Mouse (Mus musculus): ENCODE measurements at regions not wholly inside any gene's neighbourhood (a gene's known extent, or its start where the extent isn't known, plus 50 kb on each side); places are given as distances from the start of the nearest gene placed in this dataset.
A peak's percentile ranks its signal among the peaks of the same experiment; 100 is the strongest.
"Not testable (repeated sequence)": the region's sequence is repeated elsewhere in the genome, so short reads cannot be mapped to it uniquely, and the experiment has no call there.

- no peak for DNase-seq (ENCODE audit: low read depth in 2 of 2, low spot score in 2 of 2)
Measured at GRCm38 (mm10) chr10:118045427-118045826, 96.2 kb upstream of the Mdm1 start.

- no peak for DNase-seq (ENCODE audit: low read depth in 2 of 2, low spot score in 2 of 2)
Measured at GRCm38 (mm10) chr10:118046328-118046727, 95.3 kb upstream of the Mdm1 start.

- no peak for DNase-seq (ENCODE audit: low read depth in 2 of 2, low spot score in 2 of 2)
Measured at GRCm38 (mm10) chr10:118046831-118047230, 94.8 kb upstream of the Mdm1 start.

GRCm38 (mm10) chr10:118049330-118049729, 92.3 kb upstream of the Mdm1 start:
- DNase-seq (ENCODE audit: low read depth in 2 of 2, low spot score in 2 of 2) = no peak

- DNase-seq (ENCODE audit: low read depth in 2 of 2, low spot score in 2 of 2) = no peak
Measured at GRCm38 (mm10) chr10:118050152-118050641, 91.4 kb upstream of the Mdm1 start.

- no peak for DNase-seq (ENCODE audit: low read depth in 2 of 2, low spot score in 2 of 2)
Measured at GRCm38 (mm10) chr10:118052042-118052441, 89.6 kb upstream of the Mdm1 start.

GRCm38 (mm10) chr10:118052477-118052876, 89.1 kb upstream of the Mdm1 start:
- DNase-seq (ENCODE audit: low read depth in 2 of 2, low spot score in 2 of 2) = no peak

- no peak for DNase-seq (ENCODE audit: low read depth in 2 of 2, low spot score in 2 of 2)
Measured at GRCm38 (mm10) chr10:118053037-118053436, 88.6 kb upstream of the Mdm1 start.

- no peak for DNase-seq (ENCODE audit: low read depth in 2 of 2, low spot score in 2 of 2)
Measured at GRCm38 (mm10) chr10:118056789-118057271, 84.8 kb upstream of the Mdm1 start.

- DNase-seq (ENCODE audit: low read depth in 2 of 2, low spot score in 2 of 2) = peak in 1 of 2 experiments; percentile 21
Measured at GRCm38 (mm10) chr10:118057516-118057915, 84.1 kb upstream of the Mdm1 start.

- peak; percentile 68 to 69 for DNase-seq (ENCODE audit: low read depth in 2 of 2, low spot score in 2 of 2)
Measured at GRCm38 (mm10) chr10:118064816-118065216, 76.8 kb upstream of the Mdm1 start.

- not testable (repeated sequence) for DNase-seq (ENCODE audit: low read depth in 2 of 2, low spot score in 2 of 2)
Measured at GRCm38 (mm10) chr10:118076341-118076740, 65.3 kb upstream of the Mdm1 start.

GRCm38 (mm10) chr10:118081636-118082166, 59.9 kb upstream of the Mdm1 start:
- no peak for DNase-seq (ENCODE audit: low read depth in 2 of 2, low spot score in 2 of 2)

GRCm38 (mm10) chr10:118083035-118083720, 58.4 kb upstream of the Mdm1 start:
- DNase-seq (ENCODE audit: low read depth in 2 of 2, low spot score in 2 of 2) = peak; percentile 79 to 81

- DNase-seq (ENCODE audit: low read depth in 2 of 2, low spot score in 2 of 2) = peak; percentile 41 to 51
Measured at GRCm38 (mm10) chr10:118083721-118084075, 57.9 kb upstream of the Mdm1 start.

GRCm38 (mm10) chr10:118085046-118085983, 56.3 kb upstream of the Mdm1 start:
- DNase-seq (ENCODE audit: low read depth in 2 of 2, low spot score in 2 of 2) = no peak

GRCm38 (mm10) chr10:118087570-118088340, 53.9 kb upstream of the Mdm1 start:
- DNase-seq (ENCODE audit: low read depth in 2 of 2, low spot score in 2 of 2) = no peak

- no peak for DNase-seq (ENCODE audit: low read depth in 2 of 2, low spot score in 2 of 2)
Measured at GRCm38 (mm10) chr10:118088499-118088898, 53.1 kb upstream of the Mdm1 start.

- no peak for DNase-seq (ENCODE audit: low read depth in 2 of 2, low spot score in 2 of 2)
Measured at GRCm38 (mm10) chr10:118089879-118090278, 51.7 kb upstream of the Mdm1 start.

- DNase-seq (ENCODE audit: low read depth in 2 of 2, low spot score in 2 of 2) = no peak
Measured at GRCm38 (mm10) chr10:118091476-118091875, 50.1 kb upstream of the Mdm1 start.

Measured in CD8-positive naive resting alpha-beta T cell, adult 2 months (primary cell).